Mouse (Mus musculus) frontal cortex, postnatal 10 days (tissue): ENCODE data around the gene Trappc10.
"Not testable (repeated sequence)": the region's sequence is repeated elsewhere in the genome, so short reads cannot be mapped to it uniquely, and the experiment has no call there.

Source experiments
- DNase-seq, 2 experiments: peaks; one replicate each; pipeline ENCODE4 v3.0.0; 2022; ENCODE audit warnings: low spot score in 2 of 2, mixed read lengths in 1 of 2

Gene Trappc10

GRCm38 (mm10) chr10:78211311-78211710 lies 33.1 kb downstream of the Trappc10 start:
- DNase-seq = no peak

GRCm38 (mm10) chr10:78201182-78201581 lies 43.3 kb downstream of the Trappc10 start:
- no peak for DNase-seq

GRCm38 (mm10) chr10:78192933-78193332 lies 51.5 kb downstream of the Trappc10 start:
- DNase-seq = no peak

GRCm38 (mm10) chr10:78186076-78186475 lies 58.4 kb downstream of the Trappc10 start:
- DNase-seq = not testable (repeated sequence)

GRCm38 (mm10) chr10:78185381-78185725 lies 59.1 kb downstream of the Trappc10 start:
- DNase-seq = no peak

- peak; percentile 83 to 86 for DNase-seq
Measured at GRCm38 (mm10) chr10:78184531-78185380, 59.7 kb downstream of the Trappc10 start, which contains the start of gene Pwp2. Gene Pwp2 (minus strand): TSS chr10:78185149.

GRCm38 (mm10) chr10:78183577-78183976 lies 60.9 kb downstream of the Trappc10 start:
- no peak for DNase-seq

- DNase-seq = no peak
Measured at GRCm38 (mm10) chr10:78182321-78182720, 62.1 kb downstream of the Trappc10 start.

- no peak for DNase-seq
Measured at GRCm38 (mm10) chr10:78174474-78174873, 70.0 kb downstream of the Trappc10 start.

- no peak for DNase-seq
Measured at GRCm38 (mm10) chr10:78171581-78171980, 72.9 kb downstream of the Trappc10 start.

- no peak for DNase-seq
Measured at GRCm38 (mm10) chr10:78171057-78171456, 73.4 kb downstream of the Trappc10 start.

GRCm38 (mm10) chr10:78170445-78170844 lies 74.0 kb downstream of the Trappc10 start:
- DNase-seq = no peak

- peak; percentile 99 for DNase-seq
Measured at GRCm38 (mm10) chr10:78169281-78170042, 75.0 kb downstream of the Trappc10 start, which contains the start of gene D10Jhu81e. Gene D10Jhu81e (minus strand): TSS chr10:78169782.

- DNase-seq = no peak
Measured at GRCm38 (mm10) chr10:78168792-78169191, 75.6 kb downstream of the Trappc10 start.

- DNase-seq = no peak
Measured at GRCm38 (mm10) chr10:78167775-78168174, 76.7 kb downstream of the Trappc10 start.

GRCm38 (mm10) chr10:78167333-78167732 lies 77.1 kb downstream of the Trappc10 start:
- no peak for DNase-seq

- no peak for DNase-seq
Measured at GRCm38 (mm10) chr10:78165256-78166005, 79.0 kb downstream of the Trappc10 start.

- no peak for DNase-seq
Measured at GRCm38 (mm10) chr10:78164786-78165185, 79.7 kb downstream of the Trappc10 start.

- peak in 1 of 2 experiments; percentile 48 for DNase-seq
Measured at GRCm38 (mm10) chr10:78163923-78164322, 80.5 kb downstream of the Trappc10 start.

- no peak for DNase-seq
Measured at GRCm38 (mm10) chr10:78163241-78163640, 81.2 kb downstream of the Trappc10 start.

GRCm38 (mm10) chr10:78162646-78163045 lies 81.8 kb downstream of the Trappc10 start:
- no peak for DNase-seq

- DNase-seq = no peak
Measured at GRCm38 (mm10) chr10:78161096-78161495, 83.3 kb downstream of the Trappc10 start.
